Mouse (Mus musculus): ENCODE results near the gene Cyp4a29. TPM values are rescaled to one million over a fixed set of nuclear protein-coding genes. Genes with fewer than 3 reads are reported as not detected.
"Not testable (repeated sequence)": the region's sequence is repeated elsewhere in the genome, so short reads cannot be mapped to it uniquely, and the experiment has no call there.

Cyp4a29 gene
- polyA plus RNA-seq (2011; ENCODE audit: insufficient read depth, insufficient read length, low replicate concordance, missing spikeins): not detected in 2 replicates

DNA sequence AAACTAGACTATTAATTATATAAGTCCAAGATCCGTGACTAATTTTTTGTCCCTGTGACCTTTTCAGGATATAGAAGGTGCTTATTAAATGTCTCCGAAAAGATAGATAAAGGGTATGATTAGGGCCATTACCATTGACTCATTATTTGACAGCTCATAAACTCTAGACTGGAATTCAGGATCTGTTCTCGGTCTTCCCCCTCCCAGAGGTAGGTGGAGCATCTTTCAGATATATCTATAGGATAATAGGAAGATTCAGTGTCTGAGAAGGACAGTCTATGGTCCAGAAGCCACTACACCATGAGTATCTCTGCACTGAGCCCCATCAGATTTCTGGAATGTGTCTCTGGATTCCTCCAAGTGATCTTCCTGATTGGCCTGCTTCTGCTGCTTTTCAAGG lies at the start of gene Cyp4a29:
Gene Cyp4a29 (plus strand): TSS at position 301 of the 400 bp plus-strand sequence.
- Histone ChIP-seq H3K4me1 (ENCODE audit: control insufficient read depth, insufficient read depth, low read length) (no peaks in the 10 kb centered on the region), H3K4me3 (replicated peaks; ENCODE audit: control insufficient read depth, low read depth, low read length) (no peak within 1 kb of the TSS), H3K27ac (ENCODE audit: control insufficient read depth, insufficient read depth, low read depth, low read length, poor library complexity) (no peak within 1 kb of the TSS)
- TF ChIP-seq POLR2A (IDR thresholded peaks at IDR 0.05; ENCODE audit: borderline replicate concordance, control insufficient read depth, low read depth, low read length) (no peak), CTCF (IDR thresholded peaks at IDR 0.05; ENCODE audit: control insufficient read depth, insufficient read depth, low read length) (no peak)
- 77% methylated on average over 3 of the region's 3 CpGs for WGBS

DNA sequence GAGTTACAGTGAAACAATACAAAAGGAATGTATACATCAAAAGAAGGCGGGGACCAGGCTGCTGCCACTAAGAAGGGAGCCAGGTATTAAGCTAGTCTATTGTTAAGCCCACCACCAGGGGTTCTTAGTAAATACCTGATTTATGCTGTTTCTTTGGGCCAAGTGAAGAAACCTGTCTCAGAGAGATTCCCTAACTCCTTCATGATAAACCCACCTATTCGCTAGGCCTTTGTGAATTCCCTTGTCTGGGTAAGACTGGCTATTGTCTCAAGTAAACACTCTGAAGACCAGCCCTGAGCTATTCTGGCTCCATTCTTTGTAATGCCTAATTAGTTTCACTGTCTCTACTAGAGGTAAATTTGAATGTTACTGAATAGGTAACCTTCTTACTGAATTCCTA lies 9.0 kb upstream of the Cyp4a29 start:
- 70% methylated on average over 2 of the region's 2 CpGs for WGBS
- not testable (repeated sequence) for H3K27ac ChIP-seq (ENCODE audit: control insufficient read depth, insufficient read depth, low read depth, low read length, poor library complexity); H3K4me1 ChIP-seq (ENCODE audit: control insufficient read depth, insufficient read depth, low read length); H3K4me3 ChIP-seq (replicated peaks; ENCODE audit: control insufficient read depth, low read depth, low read length)

GRCm38 (mm10) chr4:115236462-115237096 lies 5.3 kb upstream of the Cyp4a29 start:
- no peak for TF ChIP-seq POLR2A (IDR thresholded peaks at IDR 0.05; ENCODE audit: borderline replicate concordance, control insufficient read depth, low read depth, low read length)
- no peak for TF ChIP-seq CTCF (IDR thresholded peaks at IDR 0.05; ENCODE audit: control insufficient read depth, insufficient read depth, low read length)
- WGBS: 56% methylated on average over 1 of the region's 1 CpGs
- H3K27ac ChIP-seq (ENCODE audit: control insufficient read depth, insufficient read depth, low read depth, low read length, poor library complexity): no peak overlapping the region
- no peaks in the 10 kb centered on the region for H3K4me1 ChIP-seq (ENCODE audit: control insufficient read depth, insufficient read depth, low read length)
- no peak overlapping the region for H3K4me3 ChIP-seq (replicated peaks; ENCODE audit: control insufficient read depth, low read depth, low read length)

- not testable (repeated sequence) for H3K4me1 ChIP-seq (ENCODE audit: control insufficient read depth, insufficient read depth, low read length); H3K4me3 ChIP-seq (replicated peaks; ENCODE audit: control insufficient read depth, low read depth, low read length); H3K27ac ChIP-seq (ENCODE audit: control insufficient read depth, insufficient read depth, low read depth, low read length, poor library complexity)
- WGBS: 74% methylated on average over 3 of the region's 4 CpGs
Observed at GRCm38 (mm10) chr4:115264687-115265569, 23.0 kb downstream of the Cyp4a29 start.

GRCm38 (mm10) chr4:115278215-115278982 lies 36.5 kb downstream of the Cyp4a29 start:
- H3K4me3 ChIP-seq (replicated peaks; ENCODE audit: control insufficient read depth, low read depth, low read length); H3K27ac ChIP-seq (ENCODE audit: control insufficient read depth, insufficient read depth, low read depth, low read length, poor library complexity); H3K4me1 ChIP-seq (ENCODE audit: control insufficient read depth, insufficient read depth, low read length): not testable (repeated sequence)
- WGBS: 84% methylated on average over 2 of the region's 3 CpGs

DNA sequence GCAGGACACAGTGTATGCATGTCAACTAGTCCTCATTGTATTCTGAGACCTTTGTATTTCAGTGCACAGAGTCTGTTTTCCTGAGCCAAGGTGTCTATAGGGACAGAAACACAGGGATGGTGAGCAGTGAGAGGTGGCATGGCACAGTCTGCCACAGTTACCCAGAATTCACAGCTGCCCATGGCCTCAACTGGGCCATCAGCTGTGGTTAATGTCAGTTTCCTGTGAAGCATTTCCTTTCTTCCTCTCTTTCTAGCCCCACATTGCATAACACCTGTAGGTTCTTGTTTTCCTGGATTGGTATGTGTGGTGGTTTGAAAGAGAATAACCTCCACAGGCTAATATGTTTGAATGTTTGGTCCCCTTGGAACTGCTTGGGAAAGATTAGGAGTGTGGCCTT lies 38.5 kb downstream of the Cyp4a29 start:
- no peak overlapping the region for H3K4me3 ChIP-seq (replicated peaks; ENCODE audit: control insufficient read depth, low read depth, low read length)
- no peak overlapping the region for H3K27ac ChIP-seq (ENCODE audit: control insufficient read depth, insufficient read depth, low read depth, low read length, poor library complexity)
- TF ChIP-seq CTCF (IDR thresholded peaks at IDR 0.05; ENCODE audit: control insufficient read depth, insufficient read depth, low read length) (no peak), POLR2A (IDR thresholded peaks at IDR 0.05; ENCODE audit: borderline replicate concordance, control insufficient read depth, low read depth, low read length) (no peak)
- H3K4me1 ChIP-seq (ENCODE audit: control insufficient read depth, insufficient read depth, low read length): no peaks in the 10 kb centered on the region; the same call in 1 of the 2 replicates

DNA sequence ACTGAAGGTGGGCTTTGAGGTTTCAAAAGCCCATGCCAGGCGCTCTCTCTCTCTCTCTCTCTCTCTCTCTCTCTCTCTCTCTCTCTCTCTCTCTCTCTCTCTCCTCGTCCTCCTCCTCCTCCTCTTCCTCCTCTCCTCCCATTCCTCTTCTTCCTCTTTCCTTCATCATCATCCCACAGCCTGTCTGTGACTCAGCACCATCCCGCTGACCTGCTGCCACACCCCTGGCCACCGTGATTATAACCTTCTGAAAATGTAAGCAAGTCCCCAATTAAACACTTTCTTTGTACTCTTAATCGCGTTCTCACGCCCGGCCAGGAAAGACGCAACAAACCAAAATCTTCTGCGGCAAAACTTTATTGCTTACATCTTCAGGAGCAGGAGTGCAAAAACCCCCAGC lies 38.9 kb downstream of the Cyp4a29 start:
- H3K4me1 ChIP-seq (ENCODE audit: control insufficient read depth, insufficient read depth, low read length): not testable (repeated sequence)
- WGBS: 29% methylated on average over 10 of the region's 10 CpGs
- Histone ChIP-seq H3K4me3 (replicated peaks; ENCODE audit: control insufficient read depth, low read depth, low read length) (peak overlapping the region; percentile 53), H3K27ac (ENCODE audit: control insufficient read depth, insufficient read depth, low read depth, low read length, poor library complexity) (0 out of 2 replicates have a peak overlapping the region, but pooled peaks have one; percentile 0)

DNA sequence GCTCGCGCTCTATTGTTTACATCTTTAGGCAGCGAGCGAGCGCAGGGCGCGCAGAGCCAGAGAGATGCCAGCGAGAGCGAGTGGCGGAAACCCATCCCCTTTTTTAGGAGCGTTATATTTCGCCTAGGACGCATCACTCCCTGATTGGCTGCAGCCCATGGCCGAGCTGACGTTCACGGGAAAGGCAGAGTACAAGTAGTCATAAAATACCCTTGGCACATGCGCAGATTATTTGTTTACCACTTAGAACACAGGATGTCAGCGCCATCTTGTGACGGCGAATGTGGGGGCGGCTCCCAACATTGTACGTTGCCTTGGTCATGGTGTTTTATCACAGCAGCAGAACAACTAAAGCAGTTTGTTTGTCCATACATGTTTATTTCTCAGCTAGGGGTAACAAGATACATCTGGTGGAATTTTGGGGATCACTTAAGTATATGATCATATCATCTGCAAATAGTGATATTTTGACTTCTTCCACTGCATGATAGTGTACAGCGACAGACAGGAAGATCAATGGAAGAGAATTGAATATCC lies 39.4 kb downstream of the Cyp4a29 start:
- 31% methylated on average over 23 of the region's 23 CpGs for WGBS
- H3K4me1 ChIP-seq (ENCODE audit: control insufficient read depth, insufficient read depth, low read length); H3K27ac ChIP-seq (ENCODE audit: control insufficient read depth, insufficient read depth, low read depth, low read length, poor library complexity); H3K4me3 ChIP-seq (replicated peaks; ENCODE audit: control insufficient read depth, low read depth, low read length): not testable (repeated sequence)

DNA sequence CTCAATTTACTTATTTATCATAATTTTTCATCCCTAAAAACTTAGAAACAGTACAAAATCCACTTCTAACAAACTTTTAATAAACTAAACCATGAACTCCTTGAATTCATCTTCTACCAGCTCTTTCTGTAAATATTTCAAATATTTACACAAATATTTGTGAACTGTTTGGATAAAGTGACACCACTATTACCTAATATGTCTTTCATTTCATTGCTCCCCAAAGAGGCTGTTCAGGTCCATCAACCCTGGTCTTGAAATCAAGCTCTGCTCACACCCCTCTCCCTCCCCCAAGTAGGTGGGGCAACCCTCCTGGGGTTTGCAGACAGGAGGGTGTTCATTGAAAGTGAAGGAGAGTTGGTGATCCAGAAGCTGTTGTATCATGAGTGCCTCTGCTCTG lies 56.9 kb downstream of the Cyp4a29 start, which contains the start of gene Cyp4a12a:
Gene Cyp4a12a (plus strand): TSS at position 301 of the 400 bp plus-strand sequence.
- H3K27ac ChIP-seq (ENCODE audit: control insufficient read depth, insufficient read depth, low read depth, low read length, poor library complexity); H3K4me3 ChIP-seq (replicated peaks; ENCODE audit: control insufficient read depth, low read depth, low read length); H3K4me1 ChIP-seq (ENCODE audit: control insufficient read depth, insufficient read depth, low read length): not testable (repeated sequence)

Other genes starting within 250 kb of the Cyp4a29 start
- gene Stil, start 241.9 kb upstream of the Cyp4a29 start, polyA plus RNA-seq (2011; ENCODE audit: insufficient read depth, insufficient read length, low replicate concordance, missing spikeins): 7.8 and 8.1 TPM in 2 replicates
- 67.9 and 68.4 TPM in 2 replicates for gene Tal1, start 185.7 kb upstream of the Cyp4a29 start, polyA plus RNA-seq (2011; ENCODE audit: insufficient read depth, insufficient read length, low replicate concordance, missing spikeins)
- 212 and 213 TPM in 2 replicates for gene Pdzk1ip1, start 153.4 kb upstream of the Cyp4a29 start, polyA plus RNA-seq (2011; ENCODE audit: insufficient read depth, insufficient read length, low replicate concordance, missing spikeins)
- gene Cyp4x1, start 107.8 kb upstream of the Cyp4a29 start, polyA plus RNA-seq (2011; ENCODE audit: insufficient read depth, insufficient read length, low replicate concordance, missing spikeins): 0.38 and 2.0 TPM in 2 replicates
- gene Cyp4a12a, start 57.0 kb downstream of the Cyp4a29 start, polyA plus RNA-seq (2011; ENCODE audit: insufficient read depth, insufficient read length, low replicate concordance, missing spikeins): 2.1 TPM in 1 of 2 replicates, not detected in the other
- not detected in 2 replicates for gene Cyp4a12b, start 169.5 kb downstream of the Cyp4a29 start, polyA plus RNA-seq (2011; ENCODE audit: insufficient read depth, insufficient read length, low replicate concordance, missing spikeins)
- not detected in 2 replicates for gene Cyp4a30b, start 210.5 kb downstream of the Cyp4a29 start, polyA plus RNA-seq (2011; ENCODE audit: insufficient read depth, insufficient read length, low replicate concordance, missing spikeins)